8 mouse cellular contexts compared by ENCODE assay signal in genomic region chr11:101087682-101088055, GRCm38 (mm10). TPM values are rescaled to one million over a fixed set of nuclear protein-coding genes. Genes with fewer than 3 reads are reported as not detected.
DNase-seq lines count a peak whose midpoint lies in the region; ATAC-seq lines count a peak whose summit lies in the region.

No protein-coding gene starts in this region.

- 8% methylated on average over 8 of the region's 8 CpGs for WGBS in neural tube, embryonic 11.5 days
- 12% methylated on average over 8 of the region's 8 CpGs for WGBS in forebrain, embryonic 16.5 days
- 8% methylated on average over 8 of the region's 8 CpGs for WGBS in limb, embryonic 12.5 days
- 10% methylated on average over 8 of the region's 8 CpGs for WGBS in stomach, embryonic 14.5 days

- H3K4me3 ChIP-seq in neural tube, embryonic 11.5 days (ENCODE audit: low read depth, low read length): peak overlapping the region; percentile 67
- H3K4me3 ChIP-seq in forebrain, embryonic 16.5 days (replicated peaks; ENCODE audit: low read length): peak overlapping the region; percentile 59
- peak overlapping the region; percentile 87 for H3K4me3 ChIP-seq in limb, embryonic 12.5 days (replicated peaks)
- H3K4me3 ChIP-seq in stomach, embryonic 14.5 days (ENCODE audit: low read depth, low read length): peak overlapping the region; percentile 87

- H3K4me1 ChIP-seq in neural tube, embryonic 11.5 days (ENCODE audit: control insufficient read depth, insufficient read depth, low read length): peaks cover 25% of the 10 kb centered on the region
- H3K4me1 ChIP-seq in forebrain, embryonic 16.5 days (replicated peaks; ENCODE audit: control insufficient read depth, insufficient read depth, low read length): peaks cover 33% of the 10 kb centered on the region
- peaks cover 30% of the 10 kb centered on the region for H3K4me1 ChIP-seq in limb, embryonic 12.5 days (replicated peaks)
- H3K4me1 ChIP-seq in stomach, embryonic 14.5 days (ENCODE audit: control insufficient read depth, insufficient read depth, low read length): peaks cover 24% of the 10 kb centered on the region

- peak overlapping the region; percentile 71 for H3K4me2 ChIP-seq in neural tube, embryonic 11.5 days (ENCODE audit: low read depth)
- peak overlapping the region; percentile 87 for H3K4me2 ChIP-seq in forebrain, embryonic 16.5 days (ENCODE audit: low read length)
- H3K4me2 ChIP-seq in limb, embryonic 12.5 days: peak overlapping the region; percentile 93
- H3K4me2 ChIP-seq in stomach, embryonic 14.5 days (replicated peaks; ENCODE audit: low read depth, low read length): peak overlapping the region; percentile 96

- H3K9ac ChIP-seq in neural tube, embryonic 11.5 days (ENCODE audit: low read length): peak overlapping the region; percentile 63
- H3K9ac ChIP-seq in forebrain, embryonic 16.5 days (replicated peaks; ENCODE audit: low read depth, low read length): peak overlapping the region; percentile 75
- H3K9ac ChIP-seq in limb, embryonic 12.5 days (replicated peaks): peak overlapping the region; percentile 85
- H3K9ac ChIP-seq in stomach, embryonic 14.5 days (replicated peaks; ENCODE audit: low read depth, low read length): peak overlapping the region; percentile 80

- H3K27me3 ChIP-seq in neural tube, embryonic 11.5 days (ENCODE audit: control insufficient read depth, insufficient read depth, low read length): no peaks in the 10 kb centered on the region
- no peaks in the 10 kb centered on the region for H3K27me3 ChIP-seq in forebrain, embryonic 16.5 days (replicated peaks; ENCODE audit: control insufficient read depth, insufficient read depth, low read length)
- H3K27me3 ChIP-seq in limb, embryonic 12.5 days: no peaks in the 10 kb centered on the region
- no peaks in the 10 kb centered on the region for H3K27me3 ChIP-seq in stomach, embryonic 14.5 days (ENCODE audit: control insufficient read depth, insufficient read depth, low read length)

- no peak for DNase-seq in neural tube, embryonic 11.5 days (ENCODE audit: low spot score)
- DNase-seq in neural tube, embryonic 10.5 days (ENCODE audit: extremely low spot score, low spot score): no peak
- no peak for DNase-seq in adrenal gland, postnatal 36 days
- no peak for DNase-seq in frontal cortex, postnatal 25 days (ENCODE audit: low spot score in 2 of 2)
- no peak for DNase-seq in right cerebral cortex, postnatal 4 days

- H3K27ac ChIP-seq in neural tube, embryonic 11.5 days (ENCODE audit: low read depth, low read length): 0 out of 2 replicates have a peak overlapping the region, but pooled peaks have one; percentile 72
- H3K27ac ChIP-seq in forebrain, embryonic 16.5 days (ENCODE audit: low read length): peak overlapping the region; percentile 88; the same call in 1 of the 2 replicates
- H3K27ac ChIP-seq in limb, embryonic 12.5 days: peak overlapping the region; percentile 83
- H3K27ac ChIP-seq in stomach, embryonic 14.5 days (ENCODE audit: low read length): peak overlapping the region; percentile 16; the same call in 1 of the 2 replicates

- H3K9me3 ChIP-seq in neural tube, embryonic 11.5 days (ENCODE audit: control insufficient read depth, low read length): no peaks in the 10 kb centered on the region
- H3K9me3 ChIP-seq in forebrain, embryonic 16.5 days (ENCODE audit: control insufficient read depth, low read length): no peaks in the 10 kb centered on the region
- no peaks in the 10 kb centered on the region for H3K9me3 ChIP-seq in limb, embryonic 12.5 days
- no peaks in the 10 kb centered on the region for H3K9me3 ChIP-seq in stomach, embryonic 14.5 days (ENCODE audit: control insufficient read depth, low read depth, low read length)

- peaks cover 16% of the 10 kb centered on the region for H3K36me3 ChIP-seq in neural tube, embryonic 11.5 days (ENCODE audit: control insufficient read depth, insufficient read depth, low read length)
- peaks cover 31% of the 10 kb centered on the region for H3K36me3 ChIP-seq in forebrain, embryonic 16.5 days (ENCODE audit: control insufficient read depth, insufficient read depth)
- peaks cover 57% of the 10 kb centered on the region for H3K36me3 ChIP-seq in limb, embryonic 12.5 days
- H3K36me3 ChIP-seq in stomach, embryonic 14.5 days (ENCODE audit: control insufficient read depth, insufficient read depth, low read length): peaks cover 27% of the 10 kb centered on the region

- ATAC-seq in neural tube, embryonic 11.5 days (ENCODE audit: insufficient read depth, low FRiP score, low TSS enrichment): peak; percentile 2; the same call in 1 of the 2 replicates
- ATAC-seq in forebrain, embryonic 16.5 days: no peak
- no peak for ATAC-seq in limb, embryonic 12.5 days (ENCODE audit: insufficient number of reproducible peaks, insufficient read depth, low FRiP score, low TSS enrichment, low read depth)
- ATAC-seq in stomach, embryonic 14.5 days (ENCODE audit: insufficient number of reproducible peaks, insufficient read depth, low FRiP score, low read depth): no peak; the same call in 1 of the 2 replicates

RNA-seq across cellular contexts. Expression of gene Mlx, which starts 0.6 kb away (rescaled TPM):
- 55.6 and 61.6 TPM in 2 replicates for polyA plus RNA-seq in neural tube, embryonic 11.5 days (2014; fragmentation: Nextera tagmentation; extraction: Ambion mirVana)
- polyA plus RNA-seq in forebrain, embryonic 16.5 days (2015; fragmentation: Nextera tagmentation; extraction: Ambion mirVana): 94.6 and 102 TPM in 2 replicates
- 40.4 and 43.1 TPM in 2 replicates for polyA plus RNA-seq in limb, embryonic 12.5 days (2016; fragmentation: Nextera tagmentation; extraction: Ambion mirVana)
- polyA plus RNA-seq in stomach, embryonic 14.5 days (2014; fragmentation: Nextera tagmentation; extraction: Ambion mirVana): 36.7 and 46.0 TPM in 2 replicates
- 10 to 100 TPM; 50.1 to 63.1 TPM for total RNA-seq in adrenal gland, postnatal 36 days (2021)

RNA-seq across cellular contexts. Expression of gene Coasy, which starts 5.3 kb away (rescaled TPM):
- 55.5 and 55.9 TPM in 2 replicates for polyA plus RNA-seq in neural tube, embryonic 11.5 days (2014; fragmentation: Nextera tagmentation; extraction: Ambion mirVana)
- polyA plus RNA-seq in forebrain, embryonic 16.5 days (2015; fragmentation: Nextera tagmentation; extraction: Ambion mirVana): 45.9 and 48.1 TPM in 2 replicates
- 43.6 and 46.5 TPM in 2 replicates for polyA plus RNA-seq in limb, embryonic 12.5 days (2016; fragmentation: Nextera tagmentation; extraction: Ambion mirVana)
- 37.9 and 41.3 TPM in 2 replicates for polyA plus RNA-seq in stomach, embryonic 14.5 days (2014; fragmentation: Nextera tagmentation; extraction: Ambion mirVana)
- 100 to 1,000 TPM in 1 of 2 experiments, 10 to 100 TPM in 1; 71.3 to 111 TPM for total RNA-seq in adrenal gland, postnatal 36 days (2021)

RNA-seq across cellular contexts. Expression of gene Psmc3ip, which starts 7.6 kb away (rescaled TPM):
- polyA plus RNA-seq in neural tube, embryonic 11.5 days (2014; fragmentation: Nextera tagmentation; extraction: Ambion mirVana): 49.3 and 50.8 TPM in 2 replicates
- 37.3 and 43.6 TPM in 2 replicates for polyA plus RNA-seq in forebrain, embryonic 16.5 days (2015; fragmentation: Nextera tagmentation; extraction: Ambion mirVana)
- 54.3 and 55.7 TPM in 2 replicates for polyA plus RNA-seq in limb, embryonic 12.5 days (2016; fragmentation: Nextera tagmentation; extraction: Ambion mirVana)
- polyA plus RNA-seq in stomach, embryonic 14.5 days (2014; fragmentation: Nextera tagmentation; extraction: Ambion mirVana): 29.7 and 36.4 TPM in 2 replicates
- 1 to 10 TPM; 5.8 to 6.6 TPM for total RNA-seq in adrenal gland, postnatal 36 days (2021)

RNA-seq across cellular contexts. Expression of gene Hsd17b1, which starts 9.5 kb away (rescaled TPM):
- polyA plus RNA-seq in neural tube, embryonic 11.5 days (2014; fragmentation: Nextera tagmentation; extraction: Ambion mirVana): not detected in 2 replicates
- 0.25 and 0.30 TPM in 2 replicates for polyA plus RNA-seq in forebrain, embryonic 16.5 days (2015; fragmentation: Nextera tagmentation; extraction: Ambion mirVana)
- not detected in 2 replicates for polyA plus RNA-seq in limb, embryonic 12.5 days (2016; fragmentation: Nextera tagmentation; extraction: Ambion mirVana)
- polyA plus RNA-seq in stomach, embryonic 14.5 days (2014; fragmentation: Nextera tagmentation; extraction: Ambion mirVana): not detected in 2 replicates
- 1 to 10 TPM; 1.5 to 3.3 TPM for total RNA-seq in adrenal gland, postnatal 36 days (2021)

RNA-seq across cellular contexts. Expression of gene Naglu, which starts 17.9 kb away (rescaled TPM):
- polyA plus RNA-seq in neural tube, embryonic 11.5 days (2014; fragmentation: Nextera tagmentation; extraction: Ambion mirVana): 5.8 and 5.9 TPM in 2 replicates
- 7.1 and 8.0 TPM in 2 replicates for polyA plus RNA-seq in forebrain, embryonic 16.5 days (2015; fragmentation: Nextera tagmentation; extraction: Ambion mirVana)
- polyA plus RNA-seq in limb, embryonic 12.5 days (2016; fragmentation: Nextera tagmentation; extraction: Ambion mirVana): 8.0 and 8.1 TPM in 2 replicates
- 11.2 and 14.2 TPM in 2 replicates for polyA plus RNA-seq in stomach, embryonic 14.5 days (2014; fragmentation: Nextera tagmentation; extraction: Ambion mirVana)
- 10 to 100 TPM; 36.3 to 47.0 TPM for total RNA-seq in adrenal gland, postnatal 36 days (2021)

Comparison
In these comparisons a context has a peak if more than half of its experiments do, and no peak if none do; other contexts are left out.
1. H3K27ac ChIP-seq: peak in every context shown above with its lines; median percentile 88 in forebrain, embryonic 16.5 days; 83 in limb, embryonic 12.5 days; 72 in neural tube, embryonic 11.5 days; 16 in stomach, embryonic 14.5 days.